Mouse (Mus musculus) neural tube, embryonic 13.5 days (tissue): ENCODE data around the gene Proca1. TPM values are rescaled to one million over a fixed set of nuclear protein-coding genes. Genes with fewer than 3 reads are reported as not detected.

Experiments
- ATAC-seq: fragments of 200-750 bp; cut with Nextera tagmentation; 2 replicates; pipeline ENCODE4 v1.8.0; 2017; ENCODE audit warnings: low read depth, mild to moderate bottlenecking, moderate TSS enrichment, moderate library complexity
- H3K27ac ChIP-seq: fragments of 300-500 bp; sonication (generic); replicated peaks from 2 replicates; pipeline ENCODE4 v1.5.1; 2015; ENCODE audit warnings: moderate library complexity, mild to moderate bottlenecking, inconsistent platforms
- H3K27me3 ChIP-seq: fragments of 300-500 bp; sonication (generic); 2 replicates; pipeline ENCODE4 v1.6.1; 2015; ENCODE audit warnings: mild to moderate bottlenecking, inconsistent platforms
- H3K36me3 ChIP-seq: fragments of 300-500 bp; sonication (generic); 2 replicates; pipeline ENCODE4 v1.6.1; 2015; ENCODE audit warnings: mild to moderate bottlenecking, inconsistent platforms
- H3K4me1 ChIP-seq: fragments of 300-500 bp; sonication (generic); replicated peaks from 2 replicates; pipeline ENCODE4 v1.6.1; 2015; ENCODE audit warnings: inconsistent platforms
- H3K4me2 ChIP-seq: fragments of 300-500 bp; sonication (generic); 2 replicates; pipeline ENCODE4 v1.6.1; 2015; ENCODE audit warnings: inconsistent platforms, mild to moderate bottlenecking, moderate library complexity
- H3K4me3 ChIP-seq: fragments of 300-500 bp; sonication (generic); 2 replicates; pipeline ENCODE4 v1.5.1; 2015; ENCODE audit warnings: mild to moderate bottlenecking, inconsistent platforms
- H3K9ac ChIP-seq: fragments of 300-500 bp; sonication (generic); 2 replicates; pipeline ENCODE4 v1.6.1; 2015; ENCODE audit warnings: moderate library complexity, mild to moderate bottlenecking, inconsistent platforms
- H3K9me3 ChIP-seq: fragments of 300-500 bp; sonication (generic); 2 replicates; pipeline ENCODE4 v1.6.1; 2016; ENCODE audit warnings: inconsistent platforms
- WGBS: fragments of 180-500 bp; shearing (Covaris S2); methylation state at CpG from one replicate; pipeline ENCODE4 v1.1.7; 2015; 5-methylcytosine and 5-hydroxymethylcytosine counted together
- polyA plus RNA-seq: library from polyadenylated mRNA; unstranded; fragments of >200 nt; fragmentation: Nextera tagmentation; extraction: Ambion mirVana; gene quantifications from 2 replicates; pipeline ENCODE4 v1.2.1, GENCODE M21; 2015

Proca1 gene
- polyA plus RNA-seq, 1 experiment from 2014 or later, result 2.3 TPM

DNA sequence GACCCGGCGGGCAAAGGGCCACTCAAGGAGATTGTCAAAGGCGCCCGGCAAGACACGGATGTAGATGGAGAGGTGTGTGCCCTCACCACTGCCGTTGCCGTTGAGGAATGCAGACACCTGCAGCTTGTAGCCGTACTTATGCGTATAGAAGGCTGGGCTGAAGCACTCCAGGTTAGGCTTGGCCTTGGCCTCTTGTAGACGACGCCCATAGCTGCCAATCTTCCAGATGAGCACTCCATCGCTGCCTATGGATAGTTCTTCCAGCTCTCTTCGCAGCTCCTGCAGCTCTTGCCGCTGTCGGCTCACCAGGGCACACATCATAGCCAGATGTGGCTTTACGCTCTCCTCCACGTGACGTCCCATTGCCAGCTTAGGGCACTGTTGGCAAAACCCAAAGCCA lies 33.0 kb upstream of the Proca1 start:
- H3K9ac ChIP-seq, result no peak overlapping the region
- H3K36me3 ChIP-seq, result peaks cover 72% of the 10 kb centered on the region
- no peaks in the 10 kb centered on the region for H3K9me3 ChIP-seq
- no peak overlapping the region for H3K4me2 ChIP-seq
- H3K4me1 ChIP-seq, result peaks cover 68% of the 10 kb centered on the region
- no peaks in the 10 kb centered on the region for H3K27me3 ChIP-seq
- WGBS, result 90% methylated on average over 18 of the region's 18 CpGs
- 0 out of 2 replicates have a peak overlapping the region, but pooled peaks have one; percentile 38 for H3K27ac ChIP-seq
- ATAC-seq, result no peak
- H3K4me3 ChIP-seq, result no peak overlapping the region

GRCm38 (mm10) chr11:78160675-78161074 lies 32.5 kb upstream of the Proca1 start:
- 97% methylated on average over 3 of the region's 3 CpGs for WGBS
- no peaks in the 10 kb centered on the region for H3K27me3 ChIP-seq
- H3K9me3 ChIP-seq, result no peaks in the 10 kb centered on the region
- no peak for ATAC-seq
- peak overlapping the region; percentile 22; the same call in 1 of the 2 replicates for H3K9ac ChIP-seq
- H3K4me1 ChIP-seq, result peaks cover 67% of the 10 kb centered on the region
- H3K4me2 ChIP-seq, result no peak overlapping the region
- H3K36me3 ChIP-seq, result peaks cover 67% of the 10 kb centered on the region
- no peak overlapping the region for H3K4me3 ChIP-seq
- no peak overlapping the region for H3K27ac ChIP-seq

DNA sequence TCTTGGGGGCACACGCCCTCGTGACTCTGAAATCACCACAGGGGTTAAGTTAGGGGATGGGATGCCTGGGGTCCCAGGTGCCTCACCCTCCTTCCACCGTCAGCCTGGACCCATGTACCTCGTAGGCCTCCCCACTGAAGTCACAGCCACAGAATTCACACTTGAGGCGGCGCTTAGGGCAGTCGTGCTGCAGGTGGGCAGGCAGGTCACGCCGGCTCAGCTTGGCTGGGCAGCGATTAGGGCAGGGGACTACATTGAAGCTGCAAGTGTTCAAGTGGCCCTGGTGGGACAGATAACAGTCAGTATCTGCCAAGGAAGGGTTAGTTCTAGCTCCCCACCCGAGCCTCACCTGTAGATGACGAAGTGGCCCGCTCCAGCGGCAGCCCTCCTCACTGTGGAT lies 32.0 kb upstream of the Proca1 start:
- WGBS, result 93% methylated on average over 14 of the region's 14 CpGs
- H3K9ac ChIP-seq, result peak overlapping the region; percentile 22; the same call in 1 of the 2 replicates

DNA sequence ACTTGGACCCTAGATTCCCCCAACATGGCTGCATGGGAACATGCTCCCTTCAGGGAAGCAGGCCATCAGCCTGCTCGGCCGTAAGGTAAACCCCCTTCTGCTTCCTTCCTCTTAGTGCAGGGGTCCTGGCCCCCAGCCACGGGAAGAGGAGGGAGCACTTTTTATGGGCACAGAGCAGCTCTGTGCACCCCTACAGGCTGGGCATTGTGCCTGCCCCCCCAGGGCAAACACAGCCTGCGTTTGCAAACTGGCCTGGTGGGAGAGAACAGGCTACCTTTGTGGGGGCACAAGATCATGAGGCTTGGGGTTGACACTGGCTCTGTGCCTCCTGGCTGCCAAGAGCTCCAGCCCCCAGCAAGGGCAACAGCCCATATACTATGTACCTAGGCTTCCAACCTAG lies 31.2 kb upstream of the Proca1 start:
- H3K9me3 ChIP-seq, result no peaks in the 10 kb centered on the region
- peak overlapping the region; percentile 99 for H3K27ac ChIP-seq
- ATAC-seq, result no peak
- peak overlapping the region; percentile 86 for H3K4me2 ChIP-seq
- peaks cover 54% of the 10 kb centered on the region for H3K36me3 ChIP-seq
- H3K4me3 ChIP-seq, result peak overlapping the region; percentile 99
- H3K9ac ChIP-seq, result peak overlapping the region; percentile 100
- H3K27me3 ChIP-seq, result no peaks in the 10 kb centered on the region
- 40% methylated on average over 4 of the region's 4 CpGs for WGBS
- peaks cover 68% of the 10 kb centered on the region for H3K4me1 ChIP-seq

More for the DNA sequence above, 32.0 kb upstream of the Proca1 start:
- Histone ChIP-seq H3K4me2 (no peak overlapping the region), H3K9me3 (no peaks in the 10 kb centered on the region), H3K36me3 (peaks cover 62% of the 10 kb centered on the region), H3K4me1 (peaks cover 72% of the 10 kb centered on the region), H3K27me3 (no peaks in the 10 kb centered on the region), H3K27ac (peak overlapping the region; percentile 99; the same call in 1 of the 2 replicates), H3K4me3 (no peak overlapping the region)
- no peak for ATAC-seq

- Histone ChIP-seq H3K9ac (peak overlapping the region; percentile 100), H3K9me3 (no peaks in the 10 kb centered on the region), H3K4me3 (peak overlapping the region; percentile 99), H3K4me2 (peak overlapping the region; percentile 86), H3K4me1 (peaks cover 65% of the 10 kb centered on the region), H3K27ac (peak overlapping the region; percentile 99), H3K36me3 (peaks cover 50% of the 10 kb centered on the region), H3K27me3 (no peaks in the 10 kb centered on the region)
- WGBS, result 27% methylated on average over 6 of the region's 6 CpGs
- no peak for ATAC-seq
Measured at GRCm38 (mm10) chr11:78162504-78162903, 30.7 kb upstream of the Proca1 start.

- H3K36me3 ChIP-seq, result peaks cover 45% of the 10 kb centered on the region
- H3K4me1 ChIP-seq, result peaks cover 61% of the 10 kb centered on the region
- H3K4me2 ChIP-seq, result peak overlapping the region; percentile 86
- peak overlapping the region; percentile 99 for H3K27ac ChIP-seq
- no peak for ATAC-seq
- 70% methylated on average over 2 of the region's 2 CpGs for WGBS
- no peaks in the 10 kb centered on the region for H3K9me3 ChIP-seq
- H3K27me3 ChIP-seq, result no peaks in the 10 kb centered on the region
- H3K9ac ChIP-seq, result peak overlapping the region; percentile 100
- peak overlapping the region; percentile 99 for H3K4me3 ChIP-seq
Measured at GRCm38 (mm10) chr11:78163045-78163444, 30.1 kb upstream of the Proca1 start.

GRCm38 (mm10) chr11:78163681-78164603 lies 29.2 kb upstream of the Proca1 start:
- 0% methylated on average over 22 of the region's 22 CpGs for WGBS
- Histone ChIP-seq H3K27ac (peak overlapping the region; percentile 99), H3K4me2 (peak overlapping the region; percentile 86), H3K4me1 (peaks cover 52% of the 10 kb centered on the region), H3K27me3 (no peaks in the 10 kb centered on the region), H3K9ac (peak overlapping the region; percentile 100), H3K4me3 (peak overlapping the region; percentile 99), H3K9me3 (no peaks in the 10 kb centered on the region), H3K36me3 (peaks cover 36% of the 10 kb centered on the region)
- ATAC-seq, result peak; percentile 62

GRCm38 (mm10) chr11:78164604-78164923 lies 28.6 kb upstream of the Proca1 start:
- no peaks in the 10 kb centered on the region for H3K27me3 ChIP-seq
- peak; percentile 4; the same call in 1 of the 2 replicates for ATAC-seq
- H3K9ac ChIP-seq, result peak overlapping the region; percentile 100
- H3K9me3 ChIP-seq, result no peaks in the 10 kb centered on the region
- peak overlapping the region; percentile 86 for H3K4me2 ChIP-seq
- under 1% methylated on average over 14 of the region's 14 CpGs for WGBS
- peak overlapping the region; percentile 99 for H3K27ac ChIP-seq
- H3K4me3 ChIP-seq, result peak overlapping the region; percentile 99
- H3K4me1 ChIP-seq, result peaks cover 46% of the 10 kb centered on the region
- H3K36me3 ChIP-seq, result peaks cover 30% of the 10 kb centered on the region

DNA sequence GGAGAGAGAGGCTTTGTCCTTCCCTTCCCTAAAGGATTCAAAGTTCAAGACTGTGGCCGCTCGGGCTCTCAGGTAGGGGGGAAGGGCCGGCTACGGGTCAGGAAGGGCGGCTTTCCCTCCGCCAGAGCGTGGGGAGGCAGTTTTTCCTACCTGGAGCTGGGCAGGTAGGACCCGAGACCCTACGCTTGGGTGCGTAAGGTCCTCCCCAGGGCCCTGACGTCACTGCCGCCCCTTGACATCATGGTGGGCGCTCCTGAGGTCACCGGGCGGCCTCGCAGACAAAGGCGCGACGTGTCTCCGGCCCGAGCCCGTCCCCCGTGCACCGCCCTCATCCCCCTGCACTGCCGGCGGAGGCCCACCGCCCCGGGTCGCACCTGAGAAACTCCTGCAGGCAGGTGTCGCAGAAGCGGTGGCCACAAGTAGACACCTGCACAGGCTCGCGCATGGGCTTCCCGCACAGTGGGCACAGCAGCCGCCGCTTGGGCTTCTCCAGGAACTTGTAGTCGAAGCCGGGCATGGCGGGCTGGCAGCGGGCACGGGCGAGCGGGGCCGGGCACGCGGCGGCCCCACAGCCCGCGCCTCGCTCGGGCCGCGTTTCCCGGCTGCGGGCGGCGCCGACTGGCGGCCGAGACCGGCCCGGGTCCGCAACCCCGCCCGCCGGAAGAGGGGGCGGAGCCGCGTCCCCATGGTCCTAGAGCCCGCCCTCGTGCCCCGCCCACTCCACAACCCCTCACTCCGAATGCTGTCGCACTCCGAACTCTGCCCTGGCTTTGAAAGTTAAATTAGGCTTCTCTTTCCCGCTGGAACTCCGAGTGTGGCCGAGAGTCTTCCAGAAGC lies 28.1 kb upstream of the Proca1 start, which contains the start of gene Traf4:
TSS of gene Traf4 (minus strand) at position 666 of the 837 bp plus-strand sequence.
- H3K27me3 ChIP-seq, result no peaks in the 10 kb centered on the region
- WGBS, result under 1% methylated on average over 78 of the region's 78 CpGs
- peak within 1 kb of the TSS; percentile 86 for H3K4me2 ChIP-seq
- peaks cover 42% of the 10 kb centered on the region for H3K4me1 ChIP-seq
- H3K9ac ChIP-seq, result peak within 1 kb of the TSS; percentile 100
- peak; percentile 81 for ATAC-seq
- no peaks in the 10 kb centered on the region for H3K9me3 ChIP-seq
- H3K36me3 ChIP-seq, result peaks cover 24% of the 10 kb centered on the region
- peak within 1 kb of the TSS; percentile 99 for H3K27ac ChIP-seq
- peak within 1 kb of the TSS; percentile 99 for H3K4me3 ChIP-seq

DNA sequence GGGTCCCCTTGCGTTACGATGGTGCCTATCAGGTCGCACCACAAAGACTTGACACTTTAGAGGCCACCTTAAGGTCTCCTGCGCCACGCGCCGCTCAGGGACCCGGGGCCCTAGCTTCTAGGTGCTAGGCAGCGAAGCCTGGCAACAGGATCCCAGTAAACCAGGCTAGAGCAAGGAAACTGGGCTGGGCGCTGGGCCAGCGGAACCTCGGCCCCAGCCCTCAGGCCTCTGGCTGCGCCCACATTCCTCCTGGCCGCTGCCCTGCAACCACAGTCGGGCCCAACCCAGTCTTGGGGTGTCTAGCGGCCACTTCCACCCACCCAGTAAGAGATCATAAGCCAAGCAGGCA lies 27.5 kb upstream of the Proca1 start:
- peak overlapping the region; percentile 100 for H3K9ac ChIP-seq
- WGBS, result 3% methylated on average over 16 of the region's 16 CpGs
- H3K9me3 ChIP-seq, result no peaks in the 10 kb centered on the region
- H3K4me2 ChIP-seq, result peak overlapping the region; percentile 86
- peaks cover 18% of the 10 kb centered on the region for H3K36me3 ChIP-seq
- H3K27ac ChIP-seq, result peak overlapping the region; percentile 99
- peak overlapping the region; percentile 99 for H3K4me3 ChIP-seq
- peaks cover 40% of the 10 kb centered on the region for H3K4me1 ChIP-seq
- ATAC-seq, result peak; percentile 12
- H3K27me3 ChIP-seq, result no peaks in the 10 kb centered on the region

DNA sequence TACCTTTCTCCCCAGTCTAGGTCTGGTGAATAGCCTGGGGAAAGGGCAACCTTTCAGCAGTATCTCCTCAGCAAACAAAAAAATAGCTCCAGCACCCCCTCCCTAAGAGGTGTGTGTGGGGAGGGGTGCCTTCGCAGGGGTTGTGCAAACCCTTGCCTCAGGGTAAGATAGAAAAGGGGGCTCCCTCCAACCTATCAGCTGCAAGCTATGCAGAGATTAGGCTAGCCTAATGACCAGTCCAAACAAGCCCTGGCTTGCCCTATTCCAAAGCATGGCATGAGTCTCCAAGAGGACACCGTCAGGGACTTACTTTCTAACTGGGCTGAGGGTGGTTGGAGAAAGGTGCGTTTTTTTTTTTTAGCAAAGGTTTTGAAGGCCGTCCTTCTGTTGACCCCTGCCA lies 27.0 kb upstream of the Proca1 start:
- Histone ChIP-seq H3K27me3 (no peaks in the 10 kb centered on the region), H3K36me3 (peaks cover 14% of the 10 kb centered on the region), H3K4me2 (peak overlapping the region; percentile 86), H3K27ac (peak overlapping the region; percentile 99), H3K4me1 (peaks cover 35% of the 10 kb centered on the region), H3K4me3 (peak overlapping the region; percentile 99), H3K9ac (peak overlapping the region; percentile 100), H3K9me3 (no peaks in the 10 kb centered on the region)
- WGBS, result 49% methylated on average over 4 of the region's 4 CpGs
- no peak for ATAC-seq

GRCm38 (mm10) chr11:78166640-78167039 lies 26.6 kb upstream of the Proca1 start:
- no peak overlapping the region for H3K9ac ChIP-seq
- ATAC-seq, result no peak
- no peak overlapping the region for H3K27ac ChIP-seq
- no peaks in the 10 kb centered on the region for H3K9me3 ChIP-seq
- H3K27me3 ChIP-seq, result no peaks in the 10 kb centered on the region
- H3K4me3 ChIP-seq, result no peak overlapping the region
- WGBS, result 72% methylated on average over 6 of the region's 6 CpGs
- peaks cover 31% of the 10 kb centered on the region for H3K4me1 ChIP-seq
- no peak overlapping the region for H3K4me2 ChIP-seq
- peaks cover 9% of the 10 kb centered on the region for H3K36me3 ChIP-seq
